Mouse (Mus musculus) cerebellum, adult 9-10 months (tissue): ENCODE measurements at regions not wholly inside any gene's neighbourhood (a gene's known extent, or its start where the extent isn't known, plus 50 kb on each side); places are given as distances from the start of the nearest gene placed in this dataset.
A peak's percentile ranks its signal among the peaks of the same experiment; 100 is the strongest.

Experiments
- DNase-seq: peaks from one replicate; pipeline ENCODE4 v3.0.0; 2022

DNA sequence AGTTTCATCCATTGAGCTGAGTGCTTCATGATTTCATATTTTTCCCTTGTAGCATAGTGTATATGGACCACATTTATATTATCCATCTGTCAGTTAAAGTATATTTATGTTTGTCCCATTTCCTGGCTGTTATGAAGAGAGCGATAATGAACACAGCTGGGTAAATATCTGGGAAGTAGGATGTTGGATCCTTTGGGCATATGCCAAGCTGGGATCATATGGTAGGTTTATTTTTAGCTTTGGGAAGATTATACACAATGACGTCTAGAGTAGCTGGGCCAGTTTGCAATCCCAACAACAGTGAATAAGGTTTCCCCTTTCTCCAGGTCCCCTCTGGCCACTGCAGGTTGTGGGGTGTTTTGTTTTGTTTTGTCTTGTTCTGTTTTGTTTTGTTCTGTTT, 164.5 kb downstream of the Gm765 start:
- no peak for DNase-seq

DNA sequence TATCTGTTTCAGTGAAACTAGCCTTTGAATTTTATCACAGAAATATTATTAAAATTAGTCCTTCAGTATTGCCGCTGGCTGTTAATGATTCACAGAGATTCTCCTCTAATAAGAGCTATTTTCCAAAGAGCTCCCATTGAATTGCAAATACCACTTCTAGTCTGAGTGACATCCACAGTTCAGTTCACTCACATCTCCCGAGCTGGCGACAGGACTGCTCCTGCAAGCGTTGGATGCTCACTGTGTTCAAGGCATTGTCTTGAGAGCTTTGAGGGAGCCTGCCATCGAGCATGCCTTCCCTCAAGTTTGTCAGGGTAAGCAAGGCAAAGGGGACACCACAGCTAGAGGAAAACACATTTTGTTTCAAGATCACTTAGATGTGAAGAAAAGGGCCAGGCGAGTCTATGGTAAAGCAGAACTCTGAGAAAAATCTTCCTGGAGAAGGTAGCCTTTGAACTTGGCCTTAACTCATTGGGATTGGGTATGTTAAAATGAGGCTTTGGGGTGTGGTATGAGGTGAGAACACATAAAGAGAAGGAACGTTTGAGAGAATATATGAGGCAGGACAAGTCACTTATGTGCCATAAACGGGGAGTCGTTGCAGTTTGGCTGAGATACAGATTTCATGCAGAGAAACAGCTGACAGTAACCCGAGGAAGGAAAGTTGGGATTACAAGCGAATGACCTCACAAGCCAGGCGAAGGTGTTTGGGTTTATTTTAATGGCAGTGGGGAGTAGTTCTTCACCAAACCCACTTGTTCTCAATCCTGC, 193.3 kb downstream of the Gm765 start:
- no peak for DNase-seq

DNA sequence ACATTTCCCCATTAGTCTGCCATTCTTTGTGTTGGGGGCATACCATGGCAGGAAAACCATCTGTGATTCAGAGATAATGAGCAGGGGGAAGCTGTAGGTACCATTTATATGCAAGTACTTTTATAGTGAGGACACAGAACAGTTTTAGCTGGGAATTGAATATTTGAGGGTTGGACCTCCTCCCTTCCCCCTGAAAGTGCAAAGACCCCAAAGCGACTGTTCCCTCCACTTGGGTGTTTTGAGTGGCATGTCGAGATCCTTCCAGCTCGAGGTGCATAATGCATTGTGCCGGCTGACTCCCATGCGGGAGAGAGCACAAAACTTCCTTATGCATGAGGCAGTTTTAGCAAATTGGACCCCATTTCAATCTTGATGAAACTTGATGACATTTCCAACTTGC, 194.7 kb downstream of the Gm765 start:
- no peak for DNase-seq

DNA sequence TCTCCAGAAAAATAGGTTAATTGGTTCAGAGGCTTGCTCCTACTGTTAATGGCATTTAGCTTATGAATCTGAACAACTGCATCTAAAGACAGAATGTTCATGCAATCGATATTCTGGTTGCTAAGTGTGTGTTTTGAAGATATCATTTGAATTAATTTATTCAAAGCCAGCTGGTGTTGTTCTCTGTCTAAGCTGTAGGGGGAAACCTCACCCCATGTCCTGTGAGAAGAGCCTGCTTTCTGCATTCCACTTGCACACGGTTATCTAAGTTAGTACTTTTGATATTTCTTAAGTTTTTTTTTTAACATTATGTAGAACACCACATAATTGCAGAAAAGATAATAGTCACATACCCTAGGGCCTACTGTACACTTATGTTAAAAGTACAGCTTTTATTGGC, 209.6 kb downstream of the Gm765 start:
- peak; percentile 19 for DNase-seq

DNA sequence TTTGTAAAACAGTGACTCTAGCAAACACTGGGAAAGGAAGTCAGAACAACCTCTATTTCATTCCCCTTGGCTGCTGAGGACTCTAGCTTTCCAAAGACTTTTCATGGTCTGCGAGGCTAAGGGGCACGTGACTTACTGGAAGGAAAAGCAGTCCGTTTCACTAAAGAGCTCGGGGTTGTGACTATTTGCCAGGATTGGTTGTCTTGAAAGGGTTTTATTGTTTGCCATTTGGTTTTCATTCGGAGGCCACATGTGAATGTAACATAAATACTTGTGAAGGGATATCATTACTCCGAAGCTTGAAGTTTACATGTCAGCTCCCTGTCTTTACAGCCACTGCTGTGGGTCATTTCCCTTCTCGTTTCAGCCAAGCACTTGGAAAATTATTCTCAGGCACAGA, 217.1 kb downstream of the Gm765 start:
- DNase-seq: no peak

DNA sequence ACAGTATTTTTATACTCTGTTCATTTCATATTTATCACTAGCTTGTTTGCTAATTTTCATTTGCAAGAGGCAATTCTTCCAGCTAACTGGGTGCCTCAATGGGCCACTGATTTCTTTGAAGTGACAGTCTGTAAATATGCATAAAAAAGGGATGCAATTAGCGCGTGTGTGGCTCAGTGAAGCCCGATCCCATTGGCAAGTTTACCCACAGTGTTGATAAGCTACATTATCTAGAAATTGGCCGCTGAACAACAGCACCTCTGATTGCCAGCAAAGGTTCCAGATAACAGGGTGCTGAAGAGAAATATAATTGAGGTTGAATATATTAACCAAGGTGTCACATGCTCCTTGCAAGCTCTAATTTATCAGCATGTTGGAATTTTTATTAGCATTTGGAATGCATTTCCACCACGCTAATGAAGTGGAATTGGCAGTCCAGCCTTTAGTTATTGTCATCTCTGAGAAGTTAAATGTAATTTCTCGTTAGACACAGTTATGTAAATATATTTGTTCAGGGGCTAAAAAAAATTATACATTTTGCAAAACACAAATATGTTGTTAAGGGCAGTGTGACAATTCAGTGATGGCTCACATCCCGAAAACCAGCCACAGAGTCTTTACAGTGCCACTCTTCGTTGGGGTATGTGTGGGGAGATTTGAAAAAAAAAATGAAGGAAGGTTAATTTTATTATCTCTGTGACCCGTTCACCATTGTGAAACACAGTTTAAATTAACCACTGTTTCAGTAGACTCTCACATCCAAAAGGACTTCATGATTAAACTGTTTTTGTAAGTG, 224.0 kb downstream of the Gm765 start:
- DNase-seq: no peak

DNA sequence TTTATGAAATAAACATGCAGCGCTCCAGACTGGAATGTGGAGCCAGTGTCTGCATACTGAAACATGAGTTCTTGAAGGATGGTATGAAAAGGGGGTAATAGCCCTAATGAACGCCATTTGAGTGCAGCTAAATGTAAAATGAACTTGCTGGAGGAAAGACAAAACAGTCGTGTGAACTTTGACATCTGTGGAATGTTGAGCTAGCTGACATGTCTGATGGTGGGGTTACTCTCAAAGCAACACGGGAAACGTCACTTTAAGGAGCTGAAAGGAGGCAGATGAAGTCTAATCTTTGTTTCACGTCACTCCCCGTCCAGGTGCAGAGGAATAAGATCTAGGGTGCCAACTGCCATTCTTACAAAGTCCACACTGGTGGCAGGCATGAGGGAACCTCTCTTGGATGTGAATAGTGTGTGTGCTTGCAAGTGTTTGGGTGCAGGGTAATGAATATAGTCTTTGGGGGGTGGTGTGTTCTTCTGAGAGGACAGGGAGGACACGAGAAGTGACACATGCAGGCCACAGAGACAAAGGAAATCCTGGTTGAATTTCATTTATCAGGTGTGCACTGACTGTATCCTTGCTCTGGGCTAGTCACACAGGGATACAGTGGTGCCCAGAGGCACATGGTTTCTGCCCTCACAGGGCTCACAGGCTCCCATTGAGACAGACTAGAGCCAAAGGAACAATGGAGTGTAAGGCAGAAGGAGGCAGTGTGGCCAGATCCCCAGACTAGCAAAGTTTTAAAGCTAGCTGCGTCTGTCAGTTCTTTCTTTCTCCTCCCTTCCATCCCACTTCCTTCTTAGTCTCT, 228.0 kb downstream of the Gm765 start:
- no peak for DNase-seq

DNA sequence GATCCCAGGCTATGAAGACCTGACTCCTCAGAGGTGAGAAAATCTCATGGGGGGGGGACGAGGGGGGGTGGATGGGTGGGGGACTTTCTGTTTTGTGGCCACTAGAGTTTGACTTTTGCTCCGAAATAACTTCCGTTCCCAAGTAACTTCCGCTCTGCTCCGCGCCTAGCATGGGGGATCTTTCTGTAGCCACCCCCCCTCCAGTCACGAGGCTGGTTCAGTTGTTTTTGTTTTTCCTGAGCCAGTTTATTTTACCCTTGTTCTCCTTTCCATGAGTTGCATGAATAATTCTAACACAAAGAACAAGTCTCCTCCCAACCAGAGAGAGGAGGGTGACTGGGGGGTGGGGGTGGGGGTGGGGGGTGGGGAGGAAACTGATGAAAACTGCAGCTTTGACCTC, 228.8 kb downstream of the Gm765 start:
- peak; percentile 8 for DNase-seq

DNA sequence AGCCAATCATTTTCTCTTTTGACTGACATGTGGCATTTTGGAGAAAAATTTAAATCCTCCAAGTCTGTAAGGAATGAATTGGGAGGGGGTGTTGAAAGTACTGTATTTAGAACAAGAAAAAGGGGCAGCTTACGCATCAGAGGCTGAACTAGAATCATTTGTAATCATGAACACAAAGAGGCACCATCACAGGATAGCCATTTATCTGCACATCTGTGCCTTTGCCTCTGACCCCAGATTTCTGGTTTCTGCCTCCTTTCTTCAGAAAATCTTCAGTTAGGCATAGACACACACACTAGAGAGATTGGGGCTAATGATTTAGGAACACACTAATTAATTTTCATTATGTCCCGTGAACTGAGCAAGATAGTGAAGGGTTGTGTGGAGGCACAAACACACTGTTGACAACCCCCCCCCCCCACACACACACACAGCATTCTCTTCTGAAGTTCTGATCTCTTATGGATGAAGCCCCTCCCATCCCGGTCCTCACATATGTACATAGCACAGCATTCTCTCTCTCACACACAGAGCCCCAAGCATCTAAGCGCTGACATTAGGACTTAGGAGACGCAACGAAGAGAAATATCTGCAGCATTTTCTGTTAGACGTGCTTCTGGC, 229.9 kb downstream of the Gm765 start:
- no peak for DNase-seq

DNA sequence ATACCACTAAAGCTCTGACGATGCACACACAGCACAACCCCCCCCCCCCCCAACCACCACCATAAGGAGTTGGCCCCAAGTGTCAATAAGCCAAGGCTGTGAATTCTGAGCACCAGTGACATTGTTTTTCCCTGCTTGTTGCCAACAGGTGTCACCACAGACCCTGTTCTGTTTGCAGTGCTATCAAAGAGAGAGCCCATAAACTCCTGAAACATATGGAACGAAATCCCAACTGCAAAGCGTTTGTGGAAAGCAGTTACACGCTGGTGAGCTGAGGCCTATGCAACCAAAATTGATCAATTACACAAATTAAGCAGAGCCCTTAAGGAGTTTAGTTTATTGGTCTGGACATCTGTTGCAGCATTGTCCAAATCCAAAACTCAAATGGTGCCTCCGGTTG, 235.4 kb downstream of the Gm765 start:
- DNase-seq: no peak

DNA sequence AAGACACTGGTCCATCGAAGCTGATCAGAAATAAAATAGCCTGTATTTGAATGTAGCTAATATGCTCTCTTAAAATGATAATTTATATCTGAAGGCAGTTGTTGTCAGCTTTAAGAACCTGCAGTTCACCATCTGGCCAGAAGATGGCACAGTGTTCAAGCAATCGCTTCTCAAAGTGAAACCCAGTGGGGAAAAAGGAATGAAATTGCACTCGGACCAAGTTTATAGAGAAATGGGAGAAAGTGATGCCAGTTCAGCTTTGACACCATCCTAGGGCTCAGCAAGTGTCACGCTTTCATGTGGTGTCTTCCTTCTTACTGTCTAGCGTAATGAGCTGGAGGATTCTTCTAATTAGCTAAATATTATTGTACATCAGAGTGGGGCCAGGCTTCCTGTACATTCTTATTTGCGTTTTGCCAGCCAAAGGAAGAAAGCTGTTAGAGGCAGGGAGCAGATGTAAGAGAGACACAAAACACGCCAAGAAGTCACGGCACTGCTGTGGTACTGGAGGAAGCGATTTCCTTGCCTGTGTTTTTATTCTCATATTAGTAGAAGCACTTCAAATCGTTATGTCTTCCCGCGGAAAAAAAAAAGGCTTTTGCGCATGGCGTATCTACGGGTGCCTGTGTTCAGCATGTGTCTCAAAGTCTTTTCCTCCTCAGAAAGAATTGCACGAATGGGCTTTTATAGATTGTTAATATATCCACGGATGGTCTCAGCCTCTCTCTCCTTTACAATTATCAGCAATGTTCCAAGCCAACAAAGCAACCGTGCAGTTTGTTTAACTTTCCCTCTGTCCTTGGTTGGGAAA, 237.1 kb downstream of the Gm765 start:
- DNase-seq: peak; percentile 74

DNA sequence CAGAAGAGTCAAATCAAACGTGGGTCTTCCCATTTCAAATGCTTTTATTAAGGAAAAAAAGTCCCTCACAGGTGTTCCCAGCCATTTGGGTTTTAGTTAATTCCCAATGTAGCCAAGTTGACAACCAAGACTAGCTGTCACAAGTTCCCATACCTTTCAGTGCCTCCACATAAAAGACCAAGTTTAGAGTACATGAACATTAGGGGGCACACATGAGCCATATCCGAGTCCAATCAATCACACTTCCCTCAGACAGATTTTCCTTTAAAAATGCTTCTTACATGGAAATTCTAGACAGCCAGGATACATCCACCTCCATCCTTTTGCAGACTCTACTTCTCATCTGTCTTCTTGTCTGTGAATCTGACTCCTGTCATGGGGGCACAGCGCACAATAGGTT, 238.1 kb downstream of the Gm765 start:
- DNase-seq: no peak

DNA sequence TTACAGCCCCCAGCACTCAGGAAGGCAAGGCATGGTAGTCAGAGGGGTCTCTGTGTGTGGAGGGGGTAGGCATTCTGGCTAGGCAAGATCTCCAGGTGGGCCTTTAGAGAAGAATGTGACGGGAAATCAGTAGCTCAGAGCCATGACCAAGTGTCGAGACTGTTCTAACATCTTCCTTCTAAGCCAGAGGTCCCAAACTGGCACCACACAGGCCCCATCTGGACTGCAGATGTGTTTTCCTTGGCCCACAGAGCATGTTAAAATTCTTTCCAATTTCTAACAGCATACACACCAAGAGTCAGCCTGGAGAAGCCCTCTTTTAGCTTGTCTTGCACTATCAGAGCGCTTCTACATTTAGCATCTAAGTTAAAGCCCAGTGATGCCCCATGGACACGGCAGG, 241.5 kb downstream of the Gm765 start:
- DNase-seq: no peak

DNA sequence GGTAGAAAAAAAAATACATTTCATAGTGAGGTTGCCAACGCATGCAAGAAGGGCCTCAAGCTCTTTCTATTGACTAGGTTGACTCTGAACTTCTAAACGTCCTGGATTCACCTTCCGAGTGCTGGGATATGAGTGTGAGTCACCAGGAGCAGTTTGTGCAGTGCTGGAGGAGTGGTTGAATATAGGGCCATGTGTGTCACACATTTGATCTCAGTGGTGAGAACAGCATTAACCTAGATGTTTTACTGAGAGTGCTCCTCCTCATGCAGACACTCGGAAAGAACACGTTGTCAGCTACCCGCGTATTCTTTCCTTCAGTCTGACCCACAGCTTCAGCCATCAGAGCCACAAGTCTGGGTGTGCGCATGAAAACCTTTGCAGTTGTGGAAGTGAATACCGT, 243.4 kb downstream of the Gm765 start:
- DNase-seq: no peak

DNA sequence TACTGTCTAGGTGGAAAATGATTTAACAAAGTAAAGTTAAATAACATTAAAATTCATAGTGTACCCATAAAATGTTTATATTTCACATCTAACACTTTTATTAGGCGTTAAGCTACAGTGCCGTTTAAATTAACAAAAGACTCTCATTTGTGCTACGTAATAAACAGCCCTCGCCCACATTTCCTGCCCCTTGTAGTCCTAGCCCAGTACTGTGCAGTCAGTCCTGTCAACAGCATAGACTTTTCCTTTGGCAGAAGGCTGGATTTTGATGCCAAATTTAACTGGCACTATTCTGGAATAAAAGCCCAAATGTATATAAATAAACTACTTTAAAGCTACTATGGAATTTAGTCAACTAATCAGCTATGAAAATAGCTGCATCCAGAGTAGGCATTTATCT, 247.3 kb downstream of the Gm765 start:
- no peak for DNase-seq

DNA sequence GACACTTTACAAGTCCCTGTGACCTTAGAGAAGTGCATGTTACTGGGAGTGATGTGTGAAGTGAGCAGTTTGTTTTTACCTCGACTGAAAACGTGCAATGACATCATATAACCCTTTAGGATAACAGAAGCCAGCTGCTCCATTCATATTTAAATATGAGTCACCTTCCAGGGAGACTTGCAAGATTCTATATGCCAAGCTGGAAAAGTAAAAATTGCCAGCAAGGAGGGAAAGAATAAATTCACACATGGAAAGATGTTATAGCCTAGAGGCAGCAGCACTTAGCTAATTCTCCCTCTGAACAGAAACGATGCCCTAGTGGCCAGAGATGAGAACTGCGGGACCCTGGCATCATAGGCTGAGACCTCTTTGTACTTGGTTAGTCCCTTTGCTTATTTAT, 253.4 kb downstream of the Gm765 start:
- no peak for DNase-seq

DNA sequence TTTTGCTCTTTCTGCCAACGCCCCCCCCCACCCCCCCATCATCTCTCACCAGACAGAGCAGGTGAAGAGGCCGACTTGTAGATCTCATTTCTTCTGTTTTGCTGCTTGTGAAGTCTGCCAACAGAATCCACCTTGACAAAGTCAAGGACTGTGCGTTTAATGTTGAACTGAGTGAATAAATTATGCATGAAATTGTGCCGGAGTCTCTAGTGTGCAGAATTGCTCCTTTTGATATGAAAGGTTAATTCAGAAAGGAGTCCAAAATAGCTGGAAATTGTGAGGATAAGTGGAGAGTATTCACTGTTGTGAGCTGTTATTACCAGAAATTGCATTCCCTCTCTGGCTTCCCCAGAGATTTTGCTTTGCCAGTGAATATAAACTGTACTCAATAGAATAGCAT, 262.5 kb downstream of the Gm765 start:
- no peak for DNase-seq
